In the genomic region with DNA sequence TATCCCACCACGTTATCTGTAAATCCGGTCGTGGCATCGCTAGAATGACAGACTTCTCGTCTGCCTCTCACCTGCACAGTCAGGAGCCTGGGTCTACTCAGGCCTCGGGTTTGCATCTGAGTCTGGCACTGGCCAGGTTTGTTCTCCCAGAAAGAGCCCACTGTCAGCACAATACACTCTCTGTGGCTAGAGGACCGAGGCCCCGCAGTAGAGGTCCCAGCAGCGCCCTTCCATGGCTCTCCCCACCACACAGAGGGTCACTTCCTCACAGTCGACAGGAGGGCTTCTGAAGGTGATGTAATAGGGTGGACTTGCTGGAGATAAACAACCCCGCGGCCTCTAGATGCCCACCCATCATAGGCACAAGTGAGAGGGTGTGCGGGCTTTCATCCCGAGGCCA, we compare ENCODE assay signal across 9 mouse cellular contexts. TPM values are rescaled to one million over a fixed set of nuclear protein-coding genes. Genes with fewer than 3 reads are reported as not detected.
DNase-seq lines count a peak whose midpoint lies in the region; ATAC-seq and TF ChIP-seq lines count a peak whose summit lies in the region.
"Had no signal": no experiment of that assay in that cellular context is flagged by ENCODE, and none has a peak within 500 bp of the region (broad histone marks: within the 10 kb centered on the region; RNA-seq: fewer than 3 reads in every experiment).

No protein-coding gene starts in this region.

- peak overlapping the region; percentile 79 for H3K27ac ChIP-seq in layer of hippocampus, adult 2 months
- no peak overlapping the region for H3K27ac ChIP-seq in embryonic facial prominence, embryonic 15.5 days (replicated peaks)
- no peak overlapping the region for H3K27ac ChIP-seq in intestine, postnatal 0 days (ENCODE audit: low read depth, low read length)
- H3K27ac ChIP-seq in neural tube, embryonic 12.5 days = no peak overlapping the region

- no peaks in the 10 kb centered on the region for H3K9me3 ChIP-seq in embryonic facial prominence, embryonic 15.5 days (replicated peaks)
- H3K9me3 ChIP-seq in intestine, postnatal 0 days (ENCODE audit: control insufficient read depth) = no peaks in the 10 kb centered on the region
- H3K9me3 ChIP-seq in neural tube, embryonic 12.5 days = no peaks in the 10 kb centered on the region

- H3K4me3 ChIP-seq in layer of hippocampus, adult 2 months = peak overlapping the region; percentile 37
- H3K4me3 ChIP-seq in embryonic facial prominence, embryonic 15.5 days (replicated peaks) = peak overlapping the region; percentile 21; the same call in 1 of the 2 replicates
- H3K4me3 ChIP-seq in intestine, postnatal 0 days (ENCODE audit: low read depth, low read length) = no peak overlapping the region
- no peak overlapping the region for H3K4me3 ChIP-seq in neural tube, embryonic 12.5 days

- DNase-seq in layer of hippocampus, adult 2 months (ENCODE audit: low spot score in 2 of 2) = no peak
- no peak for DNase-seq in layer of hippocampus, adult 9-10 months (ENCODE audit: low spot score)
- no peak for DNase-seq in spleen, adult 12 weeks (ENCODE audit: low spot score)
- no peak for DNase-seq in kidney, postnatal 4 days
- DNase-seq in right cerebral cortex, postnatal 10 days (ENCODE audit: low spot score in 2 of 2) = no peak

- no peaks in the 10 kb centered on the region for H3K36me3 ChIP-seq in embryonic facial prominence, embryonic 15.5 days
- no peaks in the 10 kb centered on the region for H3K36me3 ChIP-seq in intestine, postnatal 0 days (ENCODE audit: control insufficient read depth, insufficient read depth)
- H3K36me3 ChIP-seq in neural tube, embryonic 12.5 days = no peaks in the 10 kb centered on the region

- no peaks in the 10 kb centered on the region for H3K27me3 ChIP-seq in embryonic facial prominence, embryonic 15.5 days
- no peaks in the 10 kb centered on the region for H3K27me3 ChIP-seq in intestine, postnatal 0 days (replicated peaks; ENCODE audit: control insufficient read depth, insufficient read depth, low read length)
- no peaks in the 10 kb centered on the region for H3K27me3 ChIP-seq in neural tube, embryonic 12.5 days (replicated peaks)
- H3K27me3 ChIP-seq: Patski had no signal

- TF ChIP-seq CTCF in layer of hippocampus, adult 2 months (conservative IDR thresholded peaks at IDR 0.05) = no peak
- TF ChIP-seq CTCF in intestine, postnatal 0 days (IDR thresholded peaks at IDR 0.05; ENCODE audit: low read depth) = no peak

- peaks cover 12% of the 10 kb centered on the region for H3K4me1 ChIP-seq in embryonic facial prominence, embryonic 15.5 days
- H3K4me1 ChIP-seq in intestine, postnatal 0 days (replicated peaks; ENCODE audit: control insufficient read depth, insufficient read depth, low read length) = no peaks in the 10 kb centered on the region; the same call in 1 of the 2 replicates
- no peaks in the 10 kb centered on the region for H3K4me1 ChIP-seq in neural tube, embryonic 12.5 days

- 43% methylated on average over 14 of the region's 14 CpGs for WGBS in embryonic facial prominence, embryonic 15.5 days
- WGBS in intestine, postnatal 0 days = 47% methylated on average over 14 of the region's 14 CpGs
- 60% methylated on average over 14 of the region's 14 CpGs for WGBS in neural tube, embryonic 12.5 days

- H3K9ac ChIP-seq in embryonic facial prominence, embryonic 15.5 days = no peak overlapping the region
- H3K9ac ChIP-seq in intestine, postnatal 0 days (ENCODE audit: low read depth, low read length) = no peak overlapping the region
- no peak overlapping the region for H3K9ac ChIP-seq in neural tube, embryonic 12.5 days

- ATAC-seq in embryonic facial prominence, embryonic 15.5 days (ENCODE audit: insufficient number of reproducible peaks, low FRiP score, low TSS enrichment, low read depth) = no peak
- ATAC-seq in intestine, postnatal 0 days = no peak; the same call in 1 of the 2 replicates
- ATAC-seq in neural tube, embryonic 12.5 days (ENCODE audit: low FRiP score, low read depth) = no peak

- H3K4me2 ChIP-seq in embryonic facial prominence, embryonic 15.5 days (replicated peaks) = peak overlapping the region; percentile 37
- H3K4me2 ChIP-seq in intestine, postnatal 0 days (replicated peaks; ENCODE audit: low read depth) = peak overlapping the region; percentile 52
- peak overlapping the region; percentile 20 for H3K4me2 ChIP-seq in neural tube, embryonic 12.5 days (replicated peaks)

RNA-seq across cellular contexts. Expression of a gene that starts 7.3 kb away (rescaled TPM):
- 10 to 100 TPM; 26.2 to 29.2 TPM for total RNA-seq in layer of hippocampus, adult 2 months (2021)
- polyA plus RNA-seq in embryonic facial prominence, embryonic 15.5 days (2015; fragmentation: Nextera tagmentation; extraction: Ambion mirVana) = 55.1 and 59.0 TPM in 2 replicates
- 121 and 133 TPM in 2 replicates for polyA plus RNA-seq in intestine, postnatal 0 days (2015; fragmentation: Nextera tagmentation; extraction: Ambion mirVana)
- polyA plus RNA-seq in neural tube, embryonic 12.5 days (2016; fragmentation: Nextera tagmentation; extraction: Ambion mirVana) = 38.9 and 39.1 TPM in 2 replicates

RNA-seq across cellular contexts. Expression of a gene that starts 38.3 kb away (rescaled TPM):
- 10 to 100 TPM in 1 of 2 experiments, 1 to 10 TPM in 1; 9.3 to 10.1 TPM for total RNA-seq in layer of hippocampus, adult 2 months (2021)
- polyA plus RNA-seq in embryonic facial prominence, embryonic 15.5 days (2015; fragmentation: Nextera tagmentation; extraction: Ambion mirVana) = 21.3 and 22.9 TPM in 2 replicates
- 8.5 TPM in 2 replicates for polyA plus RNA-seq in intestine, postnatal 0 days (2015; fragmentation: Nextera tagmentation; extraction: Ambion mirVana)
- 43.6 and 46.2 TPM in 2 replicates for polyA plus RNA-seq in neural tube, embryonic 12.5 days (2016; fragmentation: Nextera tagmentation; extraction: Ambion mirVana)

RNA-seq across cellular contexts. Expression of a gene that starts 44.5 kb away (rescaled TPM):
- total RNA-seq in layer of hippocampus, adult 2 months (2021) = 10 to 100 TPM; 11.3 to 12.8 TPM
- 31.5 and 33.8 TPM in 2 replicates for polyA plus RNA-seq in embryonic facial prominence, embryonic 15.5 days (2015; fragmentation: Nextera tagmentation; extraction: Ambion mirVana)
- 11.4 and 13.7 TPM in 2 replicates for polyA plus RNA-seq in intestine, postnatal 0 days (2015; fragmentation: Nextera tagmentation; extraction: Ambion mirVana)
- 43.7 and 47.5 TPM in 2 replicates for polyA plus RNA-seq in neural tube, embryonic 12.5 days (2016; fragmentation: Nextera tagmentation; extraction: Ambion mirVana)

Comparison
In these comparisons a context has a peak if more than half of its experiments do, and no peak if none do; other contexts are left out.
1. H3K4me3 ChIP-seq: peak in layer of hippocampus, adult 2 months (single experiment) and embryonic facial prominence, embryonic 15.5 days (single experiment); none in intestine, postnatal 0 days (single experiment) and neural tube, embryonic 12.5 days (single experiment).
2. Peak in every context shown above with its lines, with median percentiles within 50 percentile points of each other: H3K4me2 ChIP-seq.